Mouse (Mus musculus): ENCODE data around the gene Rab27a. TPM values are rescaled to one million over a fixed set of nuclear protein-coding genes. Genes with fewer than 3 reads are reported as not detected.

Gene Rab27a
- total RNA-seq (2012; rRNA removed) (8.6 and 8.8 TPM in 2 replicates), polyA plus RNA-seq (2012; ENCODE audit: insufficient read depth in 1 of 2, insufficient read length in 2 of 2, low read depth in 1 of 2, low replicate concordance in 2 of 2, missing spikeins in 1 of 2) (10 to 100 TPM in 1 of 2 experiments, not detected in 1; 11.2 TPM)

- Histone ChIP-seq H3K27ac (ENCODE audit: control insufficient read depth, low read depth, low read length) (peak within 1 kb of the TSS; percentile 62), H3K4me3 (ENCODE audit: control insufficient read depth in 1 of 2, insufficient read depth in 1 of 2, low read depth in 2 of 2, low read length in 2 of 2) (peak within 1 kb of the TSS; percentile 90 to 97), H3K79me2 (ENCODE audit: control insufficient read depth, insufficient read depth, low read length, poor library complexity) (peaks cover 16% of the 10 kb centered on the region), H3K4me1 (ENCODE audit: control insufficient read depth in 1 of 2, insufficient read depth in 2 of 2, low read length in 2 of 2) (peaks cover 13 to 32% of the 10 kb centered on the region in 2 experiments), H3K36me3 (ENCODE audit: control insufficient read depth in 1 of 2, insufficient read depth in 2 of 2, low read length in 2 of 2) (peaks cover 0 to 28% of the 10 kb centered on the region in 2 experiments; a peak in 2 of 4 replicates), H3K9me3 (replicated peaks; ENCODE audit: insufficient read depth, low read length) (no peaks in the 10 kb centered on the region), H3K9ac (ENCODE audit: control insufficient read depth, low read depth, low read length, poor library complexity, severe bottlenecking) (peak within 1 kb of the TSS; percentile 87), H3K27me3 (ENCODE audit: control insufficient read depth in 1 of 2, insufficient read depth in 2 of 2, low read length in 2 of 2) (no peaks in the 10 kb centered on the region)
- peak; percentile 91 for DNase-seq (ENCODE audit: low read depth, low spot score)
- TF ChIP-seq SMC3 (IDR thresholded peaks at IDR 0.05; ENCODE audit: low read depth, low read length), result peak; percentile 95
- no peak for TF ChIP-seq TBP (IDR thresholded peaks at IDR 0.05; ENCODE audit: low read depth, low read length)
- peak; percentile 47 for TF ChIP-seq NELFE (IDR thresholded peaks at IDR 0.05; ENCODE audit: low read depth, low read length)
- TF ChIP-seq ZMIZ1 (IDR thresholded peaks at IDR 0.05; ENCODE audit: low read depth, low read length), result no peak; the same call in 1 of the 2 replicates
- no peak; the same call in 1 of the 2 replicates for TF ChIP-seq RCOR1 (IDR thresholded peaks at IDR 0.05; ENCODE audit: low read depth, low read length)
- TF ChIP-seq TAL1 (IDR thresholded peaks at IDR 0.05; ENCODE audit: low read length), result no peak
- peak; percentile 33; the same call in 1 of the 2 replicates for TF ChIP-seq MAX (IDR thresholded peaks at IDR 0.05; ENCODE audit: low read length)
- TF ChIP-seq ETS1 (IDR thresholded peaks at IDR 0.05; ENCODE audit: low read depth, low read length), result no peak
- TF ChIP-seq NRF1 (IDR thresholded peaks at IDR 0.05; ENCODE audit: insufficient read depth, low read depth, low read length, poor library complexity, severe bottlenecking), result 0 out of 2 replicates have a peak, but pooled peaks have one; percentile 21
- no peak for TF ChIP-seq CHD1 (IDR thresholded peaks at IDR 0.05; ENCODE audit: low read depth, low read length)
- TF ChIP-seq HCFC1 (IDR thresholded peaks at IDR 0.05; ENCODE audit: low read depth, low read length), result peak; percentile 48; the same call in 1 of the 2 replicates
- no peak for TF ChIP-seq USF2 (IDR thresholded peaks at IDR 0.05; ENCODE audit: borderline replicate concordance in 1 of 2, insufficient read depth in 1 of 2, low read depth in 1 of 2, low read length in 2 of 2)
- TF ChIP-seq USF1 (IDR thresholded peaks at IDR 0.05; ENCODE audit: low read depth, low read length), result 0 out of 2 replicates have a peak, but pooled peaks have one; percentile 14
- TF ChIP-seq MYB (IDR thresholded peaks at IDR 0.05; ENCODE audit: low read depth, low read length), result no peak; the same call in 1 of the 2 replicates
- TF ChIP-seq UBTF (IDR thresholded peaks at IDR 0.05; ENCODE audit: borderline replicate concordance, insufficient read depth, low read depth, low read length), result no peak
- TF ChIP-seq ZKSCAN1 (IDR thresholded peaks at IDR 0.05; ENCODE audit: low read depth, low read length), result peak; percentile 55; the same call in 1 of the 2 replicates
- TF ChIP-seq MEF2A (IDR thresholded peaks at IDR 0.05; ENCODE audit: extremely low read depth, insufficient replicate concordance, low read depth, low read length, poor library complexity, severe bottlenecking), result no peak
- no peak for TF ChIP-seq GABPA (IDR thresholded peaks at IDR 0.05; ENCODE audit: low read depth, low read length)
- TF ChIP-seq CTCF (IDR thresholded peaks at IDR 0.05 in 2 of 3, conservative IDR thresholded peaks at IDR 0.05 in 1 of 3; ENCODE audit: control insufficient read depth in 1 of 3, insufficient read depth in 1 of 3, low read depth in 2 of 3, low read length in 3 of 3, poor library complexity in 1 of 3, severe bottlenecking in 1 of 3), result peak; percentile 92 to 99 (median 98)
- TF ChIP-seq MAZ (IDR thresholded peaks at IDR 0.05; ENCODE audit: low read depth, low read length), result 0 out of 2 replicates have a peak, but pooled peaks have one; percentile 32
- no peak for TF ChIP-seq POLR2AphosphoS5 (IDR thresholded peaks at IDR 0.05; ENCODE audit: borderline replicate concordance, low read depth, low read length)
- TF ChIP-seq E2F4 (IDR thresholded peaks at IDR 0.05; ENCODE audit: borderline replicate concordance, low read depth, low read length), result no peak
- peak; percentile 56 to 58; a peak in 2 of 4 replicates for TF ChIP-seq POLR2A (IDR thresholded peaks at IDR 0.05; ENCODE audit: control insufficient read depth in 1 of 2, insufficient read depth in 1 of 2, low read depth in 1 of 2, low read length in 2 of 2, poor library complexity in 1 of 2)
- TF ChIP-seq GATA1 (IDR thresholded peaks at IDR 0.05; ENCODE audit: low read depth, low read length), result no peak
- TF ChIP-seq BHLHE40 (IDR thresholded peaks at IDR 0.05; ENCODE audit: borderline replicate concordance, low read depth, low read length), result no peak
- no peak for TF ChIP-seq KAT2A (conservative IDR thresholded peaks at IDR 0.05; ENCODE audit: low read depth, low read length)
- TF ChIP-seq POLR2AphosphoS2 (IDR thresholded peaks at IDR 0.05; ENCODE audit: low read length), result peak; percentile 59; the same call in 1 of the 2 replicates
- TF ChIP-seq ZC3H11A (IDR thresholded peaks at IDR 0.05; ENCODE audit: low read depth, low read length), result peak; percentile 90
- TF ChIP-seq MAFK (IDR thresholded peaks at IDR 0.05; ENCODE audit: borderline replicate concordance, low read depth, low read length), result no peak
- TF ChIP-seq ZNF384 (IDR thresholded peaks at IDR 0.05; ENCODE audit: low read depth, low read length), result no peak
- no peak for TF ChIP-seq EP300 (IDR thresholded peaks at IDR 0.05; ENCODE audit: low read depth in 1 of 2, low read length in 2 of 2)
- no peak for TF ChIP-seq JUND (IDR thresholded peaks at IDR 0.05; ENCODE audit: low read depth, low read length)
- TF ChIP-seq MXI1 (IDR thresholded peaks at IDR 0.05; ENCODE audit: low read depth, low read length), result peak; percentile 59; the same call in 1 of the 2 replicates
Measured at GRCm38 (mm10) chr9:73044146-73045079, at the start of gene Rab27a. Gene Rab27a (plus strand): TSS chr9:73044854.
